Comparison of ENCODE assay signal across 20 mouse cellular contexts in the genomic region with DNA sequence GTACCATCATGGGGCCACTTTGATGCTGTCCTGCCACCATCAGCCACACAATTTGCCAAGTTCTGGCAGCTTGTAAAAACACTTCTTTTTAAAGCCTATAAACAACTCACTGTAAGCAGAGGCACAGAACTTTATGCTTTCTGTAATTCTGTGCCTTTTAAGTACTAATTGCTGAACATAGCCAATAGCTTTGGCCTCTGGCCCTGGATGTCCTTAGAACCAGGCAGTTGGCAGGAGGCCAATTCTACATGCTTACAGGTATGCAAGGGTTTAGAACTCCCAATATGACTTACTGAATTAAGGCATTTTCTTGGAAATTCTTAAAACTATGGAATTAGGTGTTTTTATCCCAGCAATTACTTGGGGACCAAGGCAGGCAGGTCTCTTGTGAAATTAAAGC. TPM values are rescaled to one million over a fixed set of nuclear protein-coding genes. Genes with fewer than 3 reads are reported as not detected.
DNase-seq lines count a peak whose midpoint lies in the region; ATAC-seq lines count a peak whose summit lies in the region.
"Had no signal": no experiment of that assay in that cellular context is flagged by ENCODE, and none has a peak within 500 bp of the region (broad histone marks: within the 10 kb centered on the region; RNA-seq: fewer than 3 reads in every experiment).

No protein-coding gene starts in this region.

- no peak overlapping the region for H3K9ac ChIP-seq in kidney, embryonic 16.5 days (replicated peaks; ENCODE audit: low read length)
- H3K9ac ChIP-seq: embryonic facial prominence, embryonic 12.5 days; limb, embryonic 15.5 days; midbrain, embryonic 12.5 days had no signal

- no peaks in the 10 kb centered on the region for H3K27me3 ChIP-seq in kidney, embryonic 16.5 days (ENCODE audit: insufficient read depth, low read length)
- H3K27me3 ChIP-seq: embryonic facial prominence, embryonic 12.5 days; limb, embryonic 15.5 days; midbrain, embryonic 12.5 days; Patski had no signal

- peaks cover 6% of the 10 kb centered on the region; the same call in 1 of the 2 replicates for H3K36me3 ChIP-seq in kidney, embryonic 16.5 days (ENCODE audit: insufficient read depth, low read length)

- no peak overlapping the region for H3K4me2 ChIP-seq in kidney, embryonic 16.5 days (replicated peaks; ENCODE audit: low read depth, low read length)
- H3K4me2 ChIP-seq: embryonic facial prominence, embryonic 12.5 days; limb, embryonic 15.5 days; midbrain, embryonic 12.5 days had no signal

- ATAC-seq in kidney, embryonic 16.5 days (ENCODE audit: low FRiP score, low TSS enrichment): no peak
- ATAC-seq: Patski had no signal

- H3K27ac ChIP-seq in kidney, embryonic 16.5 days (ENCODE audit: low read length): no peak overlapping the region
- H3K27ac ChIP-seq: embryonic facial prominence, embryonic 12.5 days; heart, embryonic 10.5 days; limb, embryonic 15.5 days; midbrain, embryonic 12.5 days had no signal

- H3K4me1 ChIP-seq in kidney, embryonic 16.5 days (ENCODE audit: insufficient read depth, low read length): no peaks in the 10 kb centered on the region
- H3K4me1 ChIP-seq: embryonic facial prominence, embryonic 12.5 days; limb, embryonic 15.5 days; midbrain, embryonic 12.5 days had no signal

- peak; percentile 26 for DNase-seq in adrenal gland, postnatal 14 days
- DNase-seq in adrenal gland, adult 8-10 months: no peak
- peak; percentile 16 for DNase-seq in kidney, adult 18-20 months
- peak; percentile 11 for DNase-seq in lung, postnatal 14 days
- DNase-seq in lung, postnatal 4 days: no peak
- DNase-seq in kidney, postnatal 36 days: peak; percentile 47 to 59
- DNase-seq in spleen, postnatal 4 days (ENCODE audit: low spot score in 2 of 2): no peak
- DNase-seq: gastrocnemius, postnatal 25 days; heart, postnatal 36 days; thymus, postnatal 36 days had no signal

- H3K4me3 ChIP-seq in kidney, embryonic 16.5 days (ENCODE audit: low read length): no peak overlapping the region
- H3K4me3 ChIP-seq: embryonic facial prominence, embryonic 12.5 days; heart, embryonic 10.5 days; limb, embryonic 15.5 days; midbrain, embryonic 12.5 days had no signal

- H3K9me3 ChIP-seq in kidney, embryonic 16.5 days (ENCODE audit: low read length): no peaks in the 10 kb centered on the region
- H3K9me3 ChIP-seq: embryonic facial prominence, embryonic 12.5 days; heart, embryonic 10.5 days; limb, embryonic 15.5 days; midbrain, embryonic 12.5 days had no signal

RNA-seq across cellular contexts. Expression of a gene that starts 29.6 kb away (rescaled TPM):
- 103 and 104 TPM in 2 replicates for total RNA-seq in adrenal gland, postnatal 14 days (2021)
- 100 to 1,000 TPM in 2 of 4 experiments, 10 to 100 TPM in 2; 79.7 to 115 (median 105) TPM for total RNA-seq in adrenal gland, adult 8-10 months (2022)
- polyA plus RNA-seq in kidney, embryonic 16.5 days (2015; fragmentation: Nextera tagmentation; extraction: Ambion mirVana): 72.5 and 89.1 TPM in 2 replicates

RNA-seq across cellular contexts. Expression of a gene that starts 31.6 kb away (rescaled TPM):
- not detected in 2 replicates for total RNA-seq in adrenal gland, postnatal 14 days (2021)
- under 1 TPM in 2 of 4 experiments, not detected in 2; 0.43 to 0.45 TPM for total RNA-seq in adrenal gland, adult 8-10 months (2022)
- polyA plus RNA-seq in kidney, embryonic 16.5 days (2015; fragmentation: Nextera tagmentation; extraction: Ambion mirVana): not detected in 2 replicates
- total RNA-seq: gastrocnemius, postnatal 25 days; heart, postnatal 36 days; layer of hippocampus, adult 18-20 months; left cerebral cortex, adult 8-10 months had no signal
- polyA plus RNA-seq: heart, embryonic 10.5 days; limb, embryonic 15.5 days; lung, embryonic 16.5 days; neural tube, embryonic 11.5 days; Patski had no signal

RNA-seq across cellular contexts. Expression of a gene that starts 42.6 kb away (rescaled TPM):
- total RNA-seq in adrenal gland, postnatal 14 days (2021): 1.9 and 2.3 TPM in 2 replicates
- total RNA-seq in adrenal gland, adult 8-10 months (2022): under 1 TPM; 0.52 to 0.89 (median 0.54) TPM
- polyA plus RNA-seq in kidney, embryonic 16.5 days (2015; fragmentation: Nextera tagmentation; extraction: Ambion mirVana): 12.0 and 12.9 TPM in 2 replicates

RNA-seq across cellular contexts. Expression of a gene that starts 48.7 kb away (rescaled TPM):
- total RNA-seq in adrenal gland, postnatal 14 days (2021): 1.6 and 1.9 TPM in 2 replicates
- 1 to 10 TPM; 2.0 to 4.2 (median 3.1) TPM for total RNA-seq in adrenal gland, adult 8-10 months (2022)
- polyA plus RNA-seq in kidney, embryonic 16.5 days (2015; fragmentation: Nextera tagmentation; extraction: Ambion mirVana): 1.8 and 2.5 TPM in 2 replicates

Comparison
In these comparisons a context has a peak if more than half of its experiments do, and no peak if none do; other contexts are left out.
1. DNase-seq: peak in adrenal gland, postnatal 14 days (single experiment), kidney, adult 18-20 months (single experiment), lung, postnatal 14 days (single experiment) and kidney, postnatal 36 days (2 of 2); none in adrenal gland, adult 8-10 months (single experiment), lung, postnatal 4 days (0 of 2) and spleen, postnatal 4 days (0 of 2).